Mouse (Mus musculus) megakaryocyte, embryonic 14.5 days (primary cell): ENCODE measurements at regions not wholly inside any gene's neighbourhood (a gene's known extent, or its start where the extent isn't known, plus 50 kb on each side); places are given as distances from the start of the nearest gene placed in this dataset.

Experiments
- FLI1 ChIP-seq: IDR thresholded peaks from 2 replicates; pipeline ENCODE4 v1.6.1; 2012; ENCODE audit warnings: low read length, inconsistent platforms, mixed read lengths
- GATA1 ChIP-seq: IDR thresholded peaks from 3 replicates; pipeline ENCODE4 v1.6.1; 2012; ENCODE audit warnings: mixed read lengths, low read length, inconsistent platforms, borderline replicate concordance

DNA sequence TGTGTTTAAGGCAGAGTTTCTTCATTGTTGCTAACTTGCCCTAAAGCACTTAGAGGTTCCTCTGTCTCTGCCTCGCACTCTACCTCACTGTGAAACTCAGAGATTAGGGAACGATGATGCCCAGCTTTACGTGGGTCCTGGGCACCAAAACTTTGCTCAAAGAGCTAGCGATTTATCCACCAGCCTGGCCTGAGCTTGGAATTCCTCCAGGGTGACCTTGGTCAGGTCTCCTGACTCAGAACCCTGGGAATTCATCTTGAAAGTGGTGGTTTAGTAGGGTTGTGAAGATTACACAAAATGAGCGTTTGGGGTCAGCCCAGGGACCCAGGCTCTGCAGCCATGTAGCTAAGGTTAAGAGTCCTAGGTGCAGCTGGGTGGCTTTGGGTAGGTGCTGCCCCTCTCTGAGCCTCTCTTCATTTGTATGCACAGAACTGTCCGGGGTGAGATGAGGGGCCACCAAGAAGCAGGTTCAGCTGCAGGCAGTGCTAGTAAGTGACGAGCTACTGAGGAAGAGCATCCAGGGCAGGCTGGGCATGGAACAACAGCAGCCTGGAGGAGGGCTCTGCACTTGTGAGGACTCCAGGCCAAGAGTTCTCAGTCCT lies 62.4 kb upstream of the Trp53i11 start:
- TF ChIP-seq GATA1 (no peak), FLI1 (no peak)
